Mouse (Mus musculus) embryonic facial prominence, embryonic 11.5 days (tissue): ENCODE results near the gene Phf5a. TPM values are rescaled to one million over a fixed set of nuclear protein-coding genes. Genes with fewer than 3 reads are reported as not detected.

Experiments
- ATAC-seq: fragments of 200-750 bp; cut with Nextera tagmentation; replicated peaks from 2 replicates; pipeline ENCODE4 v1.8.0; 2017; ENCODE audit warnings: low read depth; ENCODE audit not compliant: insufficient number of reproducible peaks, low FRiP score, low TSS enrichment
- DNase-seq: peaks from one replicate; pipeline ENCODE4 v3.0.0-alpha.2; 2015; ENCODE audit warnings: low spot score
- H3K27ac ChIP-seq: fragments of 300-500 bp; sonication (generic); replicated peaks from 2 replicates; pipeline ENCODE4 v1.5.1; 2014; ENCODE audit warnings: mild to moderate bottlenecking, low read depth, low read length, control low read depth
- H3K27me3 ChIP-seq: fragments of 300-500 bp; sonication (generic); 2 replicates; pipeline ENCODE4 v1.6.1; 2014; ENCODE audit warnings: mild to moderate bottlenecking, low read length, moderate library complexity, mixed read lengths; ENCODE audit not compliant: control insufficient read depth, insufficient read depth
- H3K36me3 ChIP-seq: fragments of 300-500 bp; sonication (generic); replicated peaks from 2 replicates; pipeline ENCODE4 v1.6.1; 2014; ENCODE audit warnings: low read depth, mild to moderate bottlenecking, low read length, moderate library complexity, mixed read lengths; ENCODE audit not compliant: control insufficient read depth, insufficient read depth
- H3K4me1 ChIP-seq: fragments of 300-500 bp; sonication (generic); 2 replicates; pipeline ENCODE4 v1.6.1; 2014; ENCODE audit warnings: low read length, mixed read lengths; ENCODE audit not compliant: control insufficient read depth, insufficient read depth
- H3K4me2 ChIP-seq: fragments of 300-500 bp; sonication (generic); 2 replicates; pipeline ENCODE4 v1.6.1; 2014; ENCODE audit warnings: low read depth, mild to moderate bottlenecking, control low read depth, low read length, moderate library complexity
- H3K4me3 ChIP-seq: fragments of 300-500 bp; sonication (generic); 2 replicates; pipeline ENCODE4 v1.5.1; 2014; ENCODE audit warnings: low read depth, low read length, control low read depth
- H3K9ac ChIP-seq: fragments of 300-500 bp; sonication (generic); replicated peaks from 2 replicates; pipeline ENCODE4 v1.6.1; 2014; ENCODE audit warnings: mild to moderate bottlenecking, control low read depth, low read length
- H3K9me3 ChIP-seq: fragments of 300-500 bp; sonication (generic); replicated peaks from 2 replicates; pipeline ENCODE4 v1.6.1; 2016; ENCODE audit warnings: mild to moderate bottlenecking, low read length, inconsistent platforms, mixed read lengths; ENCODE audit not compliant: control insufficient read depth
- WGBS: fragments of 180-500 bp; shearing (Covaris S2); extraction: QIAGEN DNeasy Blood & Tissue Kit; methylation state at CpG from one replicate; pipeline ENCODE4 v1.1.7; 2014; 5-methylcytosine and 5-hydroxymethylcytosine counted together
- polyA plus RNA-seq: library from polyadenylated mRNA; unstranded; fragments of >200 nt; fragmentation: Nextera tagmentation; extraction: Ambion mirVana; gene quantifications from 2 replicates; pipeline ENCODE4 v1.2.1, GENCODE M21; 2014

Gene Phf5a
- 194 and 213 TPM in 2 replicates for polyA plus RNA-seq

GRCm38 (mm10) chr15:81871604-81872261 is at the start of gene Phf5a:
Gene Phf5a (minus strand): TSS chr15:81871911.
- Histone ChIP-seq H3K9me3 (no peaks in the 10 kb centered on the region), H3K9ac (peak within 1 kb of the TSS; percentile 72), H3K4me1 (0 out of 2 replicates have a peak, but pooled peaks cover 2% of the 10 kb centered on the region), H3K4me3 (peak within 1 kb of the TSS; percentile 75), H3K36me3 (peaks cover 13% of the 10 kb centered on the region), H3K4me2 (peak within 1 kb of the TSS; percentile 80), H3K27ac (peak within 1 kb of the TSS; percentile 84), H3K27me3 (no peaks in the 10 kb centered on the region)
- ATAC-seq (peak; percentile 73; the same call in 1 of the 2 replicates), DNase-seq (peak; percentile 98)
- under 1% methylated on average over 30 of the region's 30 CpGs for WGBS

GRCm38 (mm10) chr15:81921255-81921654 is 49.5 kb upstream of the Phf5a start:
- 76% methylated on average over 5 of the region's 5 CpGs for WGBS
- no peaks in the 10 kb centered on the region for H3K36me3 ChIP-seq

GRCm38 (mm10) chr15:81920546-81921217 is 49.0 kb upstream of the Phf5a start:
- Histone ChIP-seq H3K9ac (no peak overlapping the region), H3K9me3 (no peaks in the 10 kb centered on the region), H3K27me3 (no peaks in the 10 kb centered on the region), H3K4me3 (no peak overlapping the region), H3K27ac (no peak overlapping the region), H3K36me3 (no peaks in the 10 kb centered on the region; the same call in 1 of the 2 replicates), H3K4me2 (no peak overlapping the region), H3K4me1 (peaks cover 3% of the 10 kb centered on the region; the same call in 1 of the 2 replicates)
- DNase-seq (no peak), ATAC-seq (no peak)
- WGBS = 82% methylated on average over 10 of the region's 10 CpGs

More at GRCm38 (mm10) chr15:81921255-81921654, 49.5 kb upstream of the Phf5a start:
- H3K27ac ChIP-seq = no peak overlapping the region
- H3K4me3 ChIP-seq = no peak overlapping the region
- DNase-seq = no peak
- H3K27me3 ChIP-seq = no peaks in the 10 kb centered on the region
- no peaks in the 10 kb centered on the region for H3K9me3 ChIP-seq
- no peak overlapping the region for H3K9ac ChIP-seq
- H3K4me1 ChIP-seq = peaks cover 3% of the 10 kb centered on the region; the same call in 1 of the 2 replicates
- H3K4me2 ChIP-seq = no peak overlapping the region
- ATAC-seq = no peak

- Histone ChIP-seq H3K9me3 (no peaks in the 10 kb centered on the region), H3K27me3 (no peaks in the 10 kb centered on the region), H3K27ac (no peak overlapping the region), H3K36me3 (peaks cover 4% of the 10 kb centered on the region), H3K4me2 (no peak overlapping the region), H3K9ac (no peak overlapping the region), H3K4me3 (no peak overlapping the region), H3K4me1 (no peaks in the 10 kb centered on the region)
- ATAC-seq = no peak
- 75% methylated on average over 5 of the region's 5 CpGs for WGBS
- DNase-seq = no peak
These were observed 47.4 kb upstream of the Phf5a start for GRCm38 (mm10) chr15:81919062-81919461.

GRCm38 (mm10) chr15:81917621-81918463 is 46.1 kb upstream of the Phf5a start:
- ATAC-seq (0 out of 2 replicates have a peak, but pooled peaks have one; percentile 66), DNase-seq (peak; percentile 69)
- Histone ChIP-seq H3K27ac (no peak overlapping the region), H3K27me3 (no peaks in the 10 kb centered on the region), H3K4me2 (no peak overlapping the region), H3K9me3 (no peaks in the 10 kb centered on the region), H3K4me3 (no peak overlapping the region), H3K9ac (no peak overlapping the region), H3K4me1 (no peaks in the 10 kb centered on the region), H3K36me3 (peaks cover 7% of the 10 kb centered on the region)
- WGBS = 64% methylated on average over 6 of the region's 6 CpGs

GRCm38 (mm10) chr15:81917201-81917600 is 45.5 kb upstream of the Phf5a start:
- H3K9ac ChIP-seq = no peak overlapping the region
- WGBS = 95% methylated on average over 12 of the region's 12 CpGs
- H3K27me3 ChIP-seq = no peaks in the 10 kb centered on the region
- ATAC-seq (no peak), DNase-seq (no peak)
- H3K4me2 ChIP-seq = no peak overlapping the region
- H3K4me3 ChIP-seq = no peak overlapping the region
- no peak overlapping the region for H3K27ac ChIP-seq
- no peaks in the 10 kb centered on the region for H3K9me3 ChIP-seq
- H3K36me3 ChIP-seq = peaks cover 7% of the 10 kb centered on the region
- H3K4me1 ChIP-seq = no peaks in the 10 kb centered on the region

- H3K9ac ChIP-seq = no peak overlapping the region
- no peak for ATAC-seq
- H3K4me3 ChIP-seq = no peak overlapping the region
- H3K9me3 ChIP-seq = no peaks in the 10 kb centered on the region
- no peaks in the 10 kb centered on the region for H3K4me1 ChIP-seq
- no peak for DNase-seq
- H3K4me2 ChIP-seq = no peak overlapping the region
- WGBS = 79% methylated on average over 5 of the region's 5 CpGs
- H3K36me3 ChIP-seq = peaks cover 7% of the 10 kb centered on the region
- no peaks in the 10 kb centered on the region for H3K27me3 ChIP-seq
- no peak overlapping the region for H3K27ac ChIP-seq
These were observed 44.0 kb upstream of the Phf5a start for GRCm38 (mm10) chr15:81915663-81916062.
